In genomic region chr6:92728514-92728913, GRCm38 (mm10) we compare ENCODE assay signal across 8 mouse cellular contexts. TPM values are rescaled to one million over a fixed set of nuclear protein-coding genes. Genes with fewer than 3 reads are reported as not detected.
A peak's percentile ranks its signal among the peaks of the same experiment; 100 is the strongest.
DNase-seq lines count a peak whose midpoint lies in the region; ATAC-seq and TF ChIP-seq lines count a peak whose summit lies in the region.

No protein-coding gene starts in this region.

- H3K4me2 ChIP-seq in lung, embryonic 15.5 days, result peak overlapping the region; percentile 31
- peak overlapping the region; percentile 30; the same call in 1 of the 2 replicates for H3K4me2 ChIP-seq in neural tube, embryonic 15.5 days

- no peaks in the 10 kb centered on the region for H3K4me1 ChIP-seq in cerebellum, adult 2 months (ENCODE audit: control insufficient read depth, insufficient read depth, low read length)
- peaks cover 8% of the 10 kb centered on the region for H3K4me1 ChIP-seq in lung, embryonic 15.5 days
- peaks cover 11% of the 10 kb centered on the region for H3K4me1 ChIP-seq in lung, adult 2 months (ENCODE audit: control insufficient read depth, insufficient read depth, low read length)
- H3K4me1 ChIP-seq in neural tube, embryonic 15.5 days, result peaks cover 27% of the 10 kb centered on the region

- no peak for ATAC-seq in lung, embryonic 15.5 days (ENCODE audit: borderline replicate concordance, extremely low read depth, low FRiP score, low TSS enrichment)
- ATAC-seq in neural tube, embryonic 15.5 days (ENCODE audit: low FRiP score), result 0 out of 2 replicates have a peak, but pooled peaks have one; percentile 28
- no peak for ATAC-seq in granulocyte monocyte progenitor cell, adult 5-6 weeks (replicated peaks; ENCODE audit: poor library complexity, severe bottlenecking)

- DNase-seq in cerebellum, adult 2 months, result peak in 1 of 2 experiments; percentile 13
- DNase-seq in cerebellum, adult 18-20 months, result no peak
- no peak for DNase-seq in lung, adult 2 months
- peak in 1 of 2 experiments; percentile 49 for DNase-seq in layer of hippocampus, adult 2 months (ENCODE audit: low spot score in 2 of 2)
- DNase-seq in gastrocnemius, postnatal 25 days, result no peak

- no peak overlapping the region for H3K4me3 ChIP-seq in cerebellum, adult 2 months (replicated peaks; ENCODE audit: insufficient read depth, low read depth, low read length)
- H3K4me3 ChIP-seq in lung, embryonic 15.5 days, result no peak overlapping the region
- H3K4me3 ChIP-seq in lung, adult 2 months (replicated peaks; ENCODE audit: extremely low read depth, low read depth, low read length), result no peak overlapping the region
- H3K4me3 ChIP-seq in layer of hippocampus, adult 2 months, result peak overlapping the region; percentile 18; the same call in 1 of the 2 replicates
- H3K4me3 ChIP-seq in neural tube, embryonic 15.5 days (replicated peaks), result no peak overlapping the region

- H3K9me3 ChIP-seq in lung, embryonic 15.5 days, result no peaks in the 10 kb centered on the region
- H3K9me3 ChIP-seq in neural tube, embryonic 15.5 days (replicated peaks), result 0 out of 2 replicates have a peak, but pooled peaks cover 3% of the 10 kb centered on the region

- H3K36me3 ChIP-seq in lung, embryonic 15.5 days, result no peaks in the 10 kb centered on the region
- no peaks in the 10 kb centered on the region for H3K36me3 ChIP-seq in neural tube, embryonic 15.5 days

- no peak for TF ChIP-seq CTCF in cerebellum, adult 2 months (IDR thresholded peaks at IDR 0.05; ENCODE audit: borderline replicate concordance, insufficient read depth, low read depth, low read length)
- TF ChIP-seq CTCF in lung, adult 2 months (IDR thresholded peaks at IDR 0.05; ENCODE audit: insufficient read depth, low read length), result no peak
- TF ChIP-seq CTCF in layer of hippocampus, adult 2 months (conservative IDR thresholded peaks at IDR 0.05), result no peak

- H3K27ac ChIP-seq in cerebellum, adult 2 months (ENCODE audit: insufficient read depth, low read length), result peak overlapping the region; percentile 17; the same call in 1 of the 2 replicates
- no peak overlapping the region for H3K27ac ChIP-seq in lung, embryonic 15.5 days
- peak overlapping the region; percentile 92 for H3K27ac ChIP-seq in layer of hippocampus, adult 2 months
- H3K27ac ChIP-seq in neural tube, embryonic 15.5 days (replicated peaks), result peak overlapping the region; percentile 67

- WGBS in cerebellum, adult 2 months, result 33% methylated on average over 7 of the region's 7 CpGs
- 37% methylated on average over 7 of the region's 7 CpGs for WGBS in lung, embryonic 15.5 days
- WGBS in lung, adult 2 months, result 33% methylated on average over 7 of the region's 7 CpGs
- WGBS in neural tube, embryonic 15.5 days, result 33% methylated on average over 7 of the region's 7 CpGs

- H3K27me3 ChIP-seq in cerebellum, adult 2 months (ENCODE audit: control insufficient read depth, insufficient read depth, low read length), result no peaks in the 10 kb centered on the region
- H3K27me3 ChIP-seq in lung, embryonic 15.5 days, result no peaks in the 10 kb centered on the region
- no peaks in the 10 kb centered on the region for H3K27me3 ChIP-seq in neural tube, embryonic 15.5 days (replicated peaks)

- H3K9ac ChIP-seq in lung, embryonic 15.5 days, result no peak overlapping the region
- H3K9ac ChIP-seq in neural tube, embryonic 15.5 days (replicated peaks), result no peak overlapping the region

- no peak for TF ChIP-seq POLR2A in cerebellum, adult 2 months (IDR thresholded peaks at IDR 0.05; ENCODE audit: borderline replicate concordance, insufficient read depth, low read length)
- no peak for TF ChIP-seq POLR2A in lung, adult 2 months (IDR thresholded peaks at IDR 0.05; ENCODE audit: borderline replicate concordance, extremely low read depth, low read depth, low read length)

RNA-seq across cellular contexts. Expression of gene Prickle2, which starts 22.6 kb away (rescaled TPM):
- polyA plus RNA-seq in cerebellum, adult 2 months (2012; rRNA removed), result 11.3 and 12.7 TPM in 2 replicates
- polyA plus RNA-seq in lung, embryonic 15.5 days (2015; fragmentation: Nextera tagmentation; extraction: Ambion mirVana), result 7.4 and 7.6 TPM in 2 replicates
- 22.7 and 23.6 TPM in 2 replicates for polyA plus RNA-seq in lung, adult 2 months (2012; rRNA removed)
- 100 to 1,000 TPM; 208 to 212 TPM for total RNA-seq in layer of hippocampus, adult 2 months (2021)
- polyA plus RNA-seq in neural tube, embryonic 15.5 days (2015; fragmentation: Nextera tagmentation; extraction: Ambion mirVana), result 15.8 and 17.0 TPM in 2 replicates
- total RNA-seq in gastrocnemius, postnatal 25 days (2021), result 1 to 10 TPM; 1.8 to 2.4 TPM
- not detected in 2 replicates for total RNA-seq in granulocyte monocyte progenitor cell, adult 5-6 weeks (2014; fragmentation: Nextera tagmentation)
- total RNA-seq in granulocyte monocyte progenitor cell, adult 5-6 weeks (2017), result not detected in 2 replicates
